Mouse (Mus musculus) adrenal gland, adult 2 months (tissue): Measurements from ENCODE around the gene Midn. TPM values are rescaled to one million over a fixed set of nuclear protein-coding genes. Genes with fewer than 3 reads are reported as not detected.
"Not testable (repeated sequence)": the region's sequence is repeated elsewhere in the genome, so short reads cannot be mapped to it uniquely, and the experiment has no call there.

Experiments used
- DNase-seq: peaks from one replicate; pipeline ENCODE4 v3.0.0; 2021
- polyA plus RNA-seq: library from polyadenylated mRNA; depleted of rRNA; stranded (reverse); fragments of >200 nt; gene quantifications from 2 replicates; pipeline ENCODE4 v1.2.3, GENCODE M21; 2012
- total RNA-seq, 2 experiments: library from RNA; stranded (reverse); gene quantifications; 2 replicates each; pipeline ENCODE4 v1.2.3; 2021

The Midn gene
- total and polyA plus RNA-seq, 3 experiments: 75.8 to 269 (median 115) TPM

- no peak for DNase-seq
Observed at GRCm38 (mm10) chr10:80157141-80157929, 9.3 kb downstream of the Midn start.

- DNase-seq: peak; percentile 77
Observed at GRCm38 (mm10) chr10:80158307-80158986, 10.4 kb downstream of the Midn start.

- peak; percentile 71 for DNase-seq
Observed at GRCm38 (mm10) chr10:80159021-80159560, 11.0 kb downstream of the Midn start.

- peak; percentile 99 for DNase-seq
Observed at GRCm38 (mm10) chr10:80159561-80160454, 11.7 kb downstream of the Midn start.

DNA sequence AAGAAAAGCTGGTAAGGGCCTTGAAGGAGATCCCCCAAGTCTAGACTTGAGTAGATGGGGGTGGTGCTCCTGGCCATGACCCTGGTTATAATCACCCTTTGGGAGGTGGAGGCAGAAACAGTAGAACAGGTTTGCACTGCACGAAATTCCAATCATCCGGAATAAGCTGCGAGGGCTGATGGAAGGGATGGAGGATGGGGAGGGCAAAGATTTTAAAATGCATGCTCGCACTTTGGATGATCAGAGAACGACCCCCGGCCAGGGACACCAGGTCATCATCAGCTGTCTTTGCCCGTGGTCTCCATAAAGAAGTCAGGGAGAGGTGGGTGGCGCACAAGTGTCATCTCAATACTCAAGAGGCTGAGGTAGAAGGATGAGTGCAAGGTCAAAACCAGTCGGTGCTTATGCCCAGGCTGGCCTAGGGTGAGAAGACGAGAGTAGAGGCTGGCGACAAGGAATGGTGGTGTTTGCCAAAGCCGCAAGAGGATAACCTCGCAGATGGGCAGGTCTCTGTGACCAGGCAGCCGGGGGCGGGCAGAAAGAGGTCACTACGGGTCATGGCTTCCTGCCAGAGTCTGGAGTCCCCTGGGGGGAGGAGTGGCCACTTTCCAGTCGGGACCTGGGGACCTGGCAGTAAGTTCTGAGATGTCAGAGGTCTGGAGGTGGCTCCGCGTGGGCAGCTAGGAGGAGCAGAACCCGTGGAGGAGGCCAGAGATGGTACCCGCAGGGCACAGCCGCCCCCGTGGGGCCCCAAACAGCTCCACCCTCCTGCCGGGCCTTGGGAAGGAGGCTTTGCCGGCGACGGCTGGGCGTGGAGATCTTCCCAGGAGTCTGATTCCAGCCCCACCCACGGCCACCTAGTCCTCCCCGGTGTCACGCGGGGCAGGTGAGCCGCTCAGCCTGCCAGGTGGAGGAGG, 12.6 kb downstream of the Midn start:
- peak; percentile 94 for DNase-seq

GRCm38 (mm10) chr10:80161522-80162242, 13.6 kb downstream of the Midn start:
- peak; percentile 53 for DNase-seq

- DNase-seq: peak; percentile 6
Observed at GRCm38 (mm10) chr10:80162243-80162608, 14.2 kb downstream of the Midn start.

DNA sequence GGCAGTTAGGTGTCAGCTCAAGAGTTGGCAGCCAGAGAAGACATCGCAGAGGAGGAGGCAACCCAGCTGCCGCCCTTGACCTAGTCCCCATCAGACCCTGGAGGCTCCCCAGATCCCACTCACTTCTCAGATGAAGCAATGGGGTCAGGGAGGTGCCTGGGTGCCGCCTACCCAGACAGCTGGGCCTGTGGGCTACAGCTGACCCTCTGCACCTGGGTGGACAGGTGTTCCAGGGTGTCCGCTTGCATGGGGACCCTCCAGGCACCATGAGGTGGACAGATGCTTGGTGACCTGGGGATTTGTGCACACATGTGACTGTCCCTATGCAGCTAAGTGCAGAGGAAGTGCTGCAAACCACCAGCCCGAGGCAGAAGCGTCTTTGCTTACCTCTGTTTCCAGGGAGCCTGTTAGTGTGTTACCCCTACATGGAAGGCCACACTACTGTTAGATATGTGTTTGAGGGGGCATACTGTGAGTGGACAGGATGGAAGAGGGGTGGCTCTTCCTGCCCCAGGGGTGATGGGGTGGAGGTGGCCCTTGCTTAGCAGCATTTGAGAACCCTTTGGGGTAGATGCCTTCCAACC, 14.7 kb downstream of the Midn start:
- peak; percentile 27 for DNase-seq

GRCm38 (mm10) chr10:80163721-80164120, 15.6 kb downstream of the Midn start:
- peak; percentile 91 for DNase-seq

DNA sequence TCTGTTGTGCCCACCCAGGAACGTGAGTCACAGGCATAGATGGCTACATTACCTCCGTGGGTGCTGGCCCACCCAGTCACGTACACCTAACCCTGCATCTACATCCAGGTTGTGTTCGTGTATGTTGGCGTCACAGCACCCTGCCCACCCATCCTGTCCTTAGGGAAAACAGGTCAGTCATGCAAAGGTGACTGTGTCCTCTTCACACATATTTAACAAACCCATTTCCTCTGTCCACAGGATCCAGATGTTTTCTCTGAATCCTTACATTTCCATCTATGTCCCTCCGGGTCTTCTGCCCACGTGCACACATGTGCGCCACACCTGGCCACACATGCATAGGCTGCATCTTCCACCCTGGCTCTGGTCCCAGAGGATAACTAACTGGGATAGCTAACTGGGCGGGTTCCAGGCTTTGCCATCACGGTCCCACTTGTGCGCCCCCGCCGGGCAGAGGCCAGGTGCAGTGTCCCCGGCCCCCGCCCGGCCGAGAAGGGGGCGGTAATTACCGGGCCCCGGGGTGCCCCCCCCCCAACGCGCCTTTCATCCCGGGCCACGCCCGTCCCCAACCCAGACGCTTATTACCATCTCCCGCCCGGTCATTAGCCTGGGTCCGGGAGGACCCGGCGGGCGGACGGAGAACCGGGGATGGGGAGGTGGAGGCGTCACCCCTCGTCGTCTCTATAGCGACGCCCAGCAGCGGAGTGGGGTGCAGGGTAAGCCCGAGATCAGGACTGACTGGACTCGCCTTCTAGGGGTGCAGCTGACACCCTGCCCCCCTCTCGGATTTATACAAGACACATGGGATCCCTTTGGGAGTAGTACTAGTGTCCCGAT, 16.3 kb downstream of the Midn start:
- DNase-seq: no peak

DNA sequence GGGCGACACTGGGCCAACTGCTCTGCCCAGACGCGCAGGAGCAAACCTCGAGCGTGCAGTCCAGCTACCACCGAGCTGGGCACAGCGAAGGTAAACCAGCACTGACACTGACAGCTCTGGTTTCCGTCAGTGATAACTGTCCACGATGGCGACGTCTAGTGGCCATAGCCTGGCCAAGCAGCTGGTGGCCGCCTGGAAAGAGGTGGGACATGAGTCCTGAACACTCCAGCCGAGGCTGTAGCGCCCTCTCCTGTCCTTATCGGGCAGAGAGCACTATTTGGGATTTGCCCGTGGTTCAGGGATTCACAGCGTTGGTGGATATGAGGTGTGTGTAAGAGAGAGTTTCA, 16.9 kb downstream of the Midn start:
- DNase-seq: peak; percentile 97

- DNase-seq: peak; percentile 81
Observed at GRCm38 (mm10) chr10:80165392-80166128, 17.5 kb downstream of the Midn start, which contains the start of gene Cirbp. TSS of gene Cirbp (plus strand) at chr10:80165985.

- DNase-seq: not testable (repeated sequence)
Observed at GRCm38 (mm10) chr10:80166136-80166535, 18.1 kb downstream of the Midn start.

- peak; percentile 98 for DNase-seq
Observed at GRCm38 (mm10) chr10:80167460-80168037, 19.5 kb downstream of the Midn start.

DNA sequence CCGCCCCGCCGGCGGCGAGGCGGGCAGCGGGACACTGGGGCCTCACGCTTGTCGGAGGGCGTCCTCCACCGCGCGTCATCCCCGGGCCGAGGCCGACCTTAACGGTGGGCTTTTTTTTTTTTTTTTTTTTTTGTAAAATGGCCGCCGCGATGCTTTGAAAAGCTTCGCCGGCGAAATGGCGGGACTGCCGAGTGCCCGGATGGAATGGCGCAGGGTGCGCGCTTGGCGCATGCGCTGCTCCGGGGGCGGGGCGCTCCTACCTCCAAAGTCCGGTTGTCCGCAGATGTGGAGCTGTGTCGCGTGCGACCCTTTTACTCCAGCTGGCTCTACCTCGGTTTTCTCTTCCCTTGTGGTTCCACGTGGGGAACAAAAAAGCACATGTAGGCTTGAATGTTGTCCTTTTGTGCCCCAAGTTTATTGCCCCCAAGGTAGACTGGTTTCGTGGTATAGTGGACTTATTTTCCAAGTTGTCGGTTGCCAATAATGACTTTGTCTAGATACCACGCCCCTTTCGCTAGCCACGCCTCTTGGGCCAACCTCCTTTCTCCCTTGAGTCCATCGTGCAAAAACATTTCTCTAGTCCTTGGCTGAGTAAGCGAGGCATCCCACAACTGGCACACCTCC, 20.1 kb downstream of the Midn start:
- peak; percentile 96 for DNase-seq

GRCm38 (mm10) chr10:80169070-80169469, 21.0 kb downstream of the Midn start:
- no peak for DNase-seq

DNA sequence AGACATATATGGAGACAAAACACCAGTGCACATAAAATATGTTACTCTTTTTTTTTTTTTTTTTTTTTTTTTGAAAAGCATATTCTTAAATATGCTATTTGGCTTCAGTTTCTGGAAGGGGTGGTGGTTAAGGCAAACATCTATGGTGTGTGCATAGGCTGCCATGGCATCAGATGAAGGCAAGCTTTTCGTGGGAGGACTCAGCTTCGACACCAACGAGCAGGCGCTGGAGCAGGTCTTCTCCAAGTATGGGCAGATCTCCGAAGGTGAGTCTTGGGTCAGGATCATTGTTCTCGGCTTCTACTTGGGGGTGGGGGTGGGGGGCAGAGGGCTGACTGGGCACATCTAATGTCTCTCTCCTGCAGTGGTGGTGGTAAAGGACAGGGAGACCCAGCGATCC, 21.6 kb downstream of the Midn start:
- DNase-seq: no peak
